Mouse (Mus musculus) frontal cortex, postnatal 14 days (tissue): ENCODE results near the gene Arpc1b.

Source experiments
- DNase-seq, 2 experiments: peaks; one replicate each; pipeline ENCODE4 v3.0.0; 2022; ENCODE audit warnings: low spot score in 2 of 2

Arpc1b gene

GRCm38 (mm10) chr5:145164710-145165109 is 50.7 kb downstream of the Arpc1b start:
- no peak for DNase-seq

GRCm38 (mm10) chr5:145165184-145165583 is 51.2 kb downstream of the Arpc1b start:
- no peak for DNase-seq

- peak; percentile 97 to 98 for DNase-seq
These were observed 52.7 kb downstream of the Arpc1b start, which contains the start of the genes Ptcd1 and Cpsf4 for GRCm38 (mm10) chr5:145166536-145167305. Ptcd1 (minus strand) TSS chr5:145167108. Cpsf4 (plus strand) TSS chr5:145167213.

GRCm38 (mm10) chr5:145167306-145167661 is 53.3 kb downstream of the Arpc1b start:
- no peak for DNase-seq

GRCm38 (mm10) chr5:145178461-145178980 is 64.5 kb downstream of the Arpc1b start:
- no peak for DNase-seq
